Mouse (Mus musculus) heart, postnatal 14 days (tissue): ENCODE results near the gene Crocc. TPM values are rescaled to one million over a fixed set of nuclear protein-coding genes. Genes with fewer than 3 reads are reported as not detected.
A peak's percentile ranks its signal among the peaks of the same experiment; 100 is the strongest.

ENCODE experiments used
- DNase-seq, 2 experiments: peaks; one replicate each; pipeline ENCODE4 v3.0.0; 2021 to 2022
- intact Hi-C: fragments of 180-260 bp; cut with DNase I; formaldehyde crosslinking; loops from one replicate; pipeline ENCODE4 v1.15.1; 2025
- total RNA-seq, 2 experiments: library from RNA; stranded (reverse); gene quantifications; 2 replicates each; pipeline ENCODE4 v1.2.3; 2021

Gene Crocc
- total RNA-seq, 2 experiments from 2014 or later = 6.0 to 6.2 TPM

DNA sequence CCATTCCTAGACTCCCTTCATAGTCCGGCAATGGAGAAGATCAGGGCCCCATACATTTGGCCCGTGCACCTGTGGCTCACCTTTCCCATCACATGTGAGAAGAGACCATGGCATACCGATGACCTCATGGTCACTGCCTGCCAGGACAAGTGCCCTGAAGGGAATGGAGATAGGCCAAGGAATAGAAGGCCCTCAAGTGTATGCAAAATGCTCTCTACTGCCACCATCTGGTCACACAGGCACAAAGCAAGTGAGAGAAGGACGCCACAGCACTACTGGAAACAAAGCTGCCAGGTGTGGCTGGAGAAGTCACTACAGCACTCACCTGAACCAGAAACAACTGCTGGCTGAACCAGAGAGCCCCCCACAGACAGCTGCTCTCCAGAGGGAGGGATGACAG lies 9.4 kb upstream of the Crocc start:
- DNase-seq = peak; percentile 45 to 71
- intact Hi-C loops = loop anchor here (5.0 kb wide), 1 partner anchor 53 kb away; no protein-coding TSS in a partner anchor

DNA sequence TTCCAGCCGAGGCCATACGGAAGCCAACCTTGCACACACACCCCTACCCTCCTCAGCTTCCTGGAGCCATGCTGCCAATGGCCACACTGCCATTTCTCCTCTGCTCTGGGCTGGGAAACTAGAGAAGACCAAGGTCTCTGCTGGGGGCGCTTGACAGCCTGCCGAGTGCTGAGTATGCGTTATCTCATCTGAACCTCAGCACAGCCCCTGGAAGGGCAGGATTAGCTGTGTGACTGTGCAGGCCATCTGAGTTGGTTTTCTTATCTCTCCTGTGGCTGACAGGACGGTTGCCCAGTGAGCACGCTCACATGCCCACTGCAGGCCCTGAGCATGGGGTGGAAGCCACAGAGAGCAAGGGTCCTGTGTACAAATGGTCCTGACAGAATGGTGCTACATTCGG lies 8.3 kb upstream of the Crocc start:
- intact Hi-C loops = loop anchor here (5.0 kb wide), 1 partner anchor 54 kb away; no protein-coding TSS in a partner anchor
- DNase-seq = no peak

DNA sequence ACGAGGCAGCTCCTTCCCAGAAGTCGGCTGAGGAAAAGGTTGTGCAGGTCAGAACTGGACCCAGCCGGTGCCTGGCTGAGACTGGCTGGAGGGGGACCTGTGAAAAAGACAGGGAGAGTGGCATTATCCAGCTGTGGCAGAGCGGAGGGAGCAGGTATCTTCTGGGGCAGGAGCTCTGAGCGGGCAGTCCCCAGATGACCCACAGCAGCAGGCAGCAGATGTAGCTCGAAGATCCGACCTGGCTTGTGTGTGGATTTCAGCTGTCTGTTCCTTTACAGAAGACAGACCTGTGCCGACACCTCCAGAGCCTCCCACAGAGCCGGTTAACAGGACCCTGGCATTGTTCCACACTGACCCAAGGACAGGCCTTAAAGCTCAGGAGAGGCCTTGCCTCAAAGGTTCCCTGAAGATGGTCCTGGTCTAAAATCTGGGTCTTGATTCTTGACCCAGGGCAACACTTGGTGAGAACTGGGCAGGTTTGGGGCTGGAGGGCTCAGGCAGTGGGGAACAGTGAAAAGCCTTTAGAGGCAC lies 7.2 kb upstream of the Crocc start:
- no peak for DNase-seq
- intact Hi-C loops = loop anchor here (5.0 kb wide), 1 partner anchor 55 kb away; no protein-coding TSS in a partner anchor

DNA sequence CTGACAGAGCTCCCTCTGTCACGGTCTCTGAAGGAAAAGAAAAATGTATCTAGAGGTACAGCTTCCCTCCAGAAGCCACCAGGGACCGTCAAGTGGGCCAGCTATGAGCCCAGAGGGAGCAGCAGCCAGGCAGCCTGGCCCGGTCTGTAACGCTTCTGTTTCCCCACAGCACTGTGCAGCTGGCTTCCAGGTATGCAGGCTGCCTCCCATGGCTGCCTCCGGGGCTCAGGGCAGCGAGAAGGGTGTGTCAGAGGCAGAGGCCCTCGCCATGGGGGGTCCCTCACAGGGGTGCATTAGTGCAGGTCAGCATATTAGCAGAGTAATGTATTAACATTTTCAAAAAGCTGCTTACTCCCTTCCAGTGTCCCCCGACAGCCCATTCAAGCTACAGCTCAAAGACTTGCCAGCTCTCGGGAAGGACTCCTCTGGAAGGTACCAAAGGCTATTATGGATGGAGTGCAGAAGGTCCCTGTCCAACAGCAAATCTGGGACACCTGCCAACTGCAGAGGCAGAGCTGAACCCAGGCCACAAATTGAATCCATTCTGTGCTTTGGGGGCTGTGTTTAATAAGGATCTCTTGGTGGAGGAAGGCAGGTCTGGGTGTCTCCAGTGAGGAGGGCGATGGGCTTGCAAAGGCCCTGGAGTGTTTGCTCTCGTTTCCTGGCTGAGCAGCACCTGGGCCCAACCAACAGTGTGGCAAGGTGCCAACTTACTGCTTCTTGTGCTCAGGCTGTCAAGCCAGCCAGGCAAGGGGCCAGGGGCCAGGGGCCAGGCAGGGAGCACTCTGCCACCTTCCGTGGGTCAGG lies 6.6 kb upstream of the Crocc start:
- DNase-seq = peak; percentile 59 to 60
- intact Hi-C loops = loop anchor here (5.0 kb wide), 1 partner anchor 55 kb away; no protein-coding TSS in a partner anchor

GRCm38 (mm10) chr4:141065123-141065522 lies 4.8 kb upstream of the Crocc start:
- peak; percentile 78 to 84 for DNase-seq
- intact Hi-C loops = loop anchor here (1.0 to 5.0 kb wide), 2 partner anchors 21 to 57 kb away; no protein-coding TSS in a partner anchor

DNA sequence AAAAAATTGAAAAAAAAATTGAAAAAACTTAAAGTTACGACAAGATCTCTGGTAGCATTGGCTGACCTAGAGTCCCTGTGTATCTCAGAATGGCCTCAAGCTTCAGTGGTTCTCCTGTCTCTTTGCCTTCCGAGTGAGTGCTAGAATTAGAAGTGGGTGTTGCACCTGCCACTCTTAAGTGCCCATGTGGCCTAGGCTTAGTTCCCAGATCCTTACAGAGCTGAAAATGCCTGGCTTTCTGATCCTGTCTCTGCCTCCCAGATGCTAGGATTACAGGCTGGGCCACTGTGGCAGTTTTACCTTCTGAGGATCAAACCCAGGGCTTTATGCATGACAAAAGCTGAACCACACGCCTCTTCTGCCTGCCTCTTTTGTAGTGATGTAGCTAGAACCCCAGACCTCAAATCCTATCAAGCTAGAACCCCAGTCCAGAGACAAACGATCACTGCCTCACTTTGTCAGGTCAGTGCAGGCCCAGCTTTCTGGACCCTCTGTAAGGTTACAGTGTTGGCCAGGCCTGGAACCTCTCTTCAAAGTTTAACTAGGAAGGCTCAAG lies 3.8 kb upstream of the Crocc start:
- no peak for DNase-seq
- intact Hi-C loops = no loop called here

DNA sequence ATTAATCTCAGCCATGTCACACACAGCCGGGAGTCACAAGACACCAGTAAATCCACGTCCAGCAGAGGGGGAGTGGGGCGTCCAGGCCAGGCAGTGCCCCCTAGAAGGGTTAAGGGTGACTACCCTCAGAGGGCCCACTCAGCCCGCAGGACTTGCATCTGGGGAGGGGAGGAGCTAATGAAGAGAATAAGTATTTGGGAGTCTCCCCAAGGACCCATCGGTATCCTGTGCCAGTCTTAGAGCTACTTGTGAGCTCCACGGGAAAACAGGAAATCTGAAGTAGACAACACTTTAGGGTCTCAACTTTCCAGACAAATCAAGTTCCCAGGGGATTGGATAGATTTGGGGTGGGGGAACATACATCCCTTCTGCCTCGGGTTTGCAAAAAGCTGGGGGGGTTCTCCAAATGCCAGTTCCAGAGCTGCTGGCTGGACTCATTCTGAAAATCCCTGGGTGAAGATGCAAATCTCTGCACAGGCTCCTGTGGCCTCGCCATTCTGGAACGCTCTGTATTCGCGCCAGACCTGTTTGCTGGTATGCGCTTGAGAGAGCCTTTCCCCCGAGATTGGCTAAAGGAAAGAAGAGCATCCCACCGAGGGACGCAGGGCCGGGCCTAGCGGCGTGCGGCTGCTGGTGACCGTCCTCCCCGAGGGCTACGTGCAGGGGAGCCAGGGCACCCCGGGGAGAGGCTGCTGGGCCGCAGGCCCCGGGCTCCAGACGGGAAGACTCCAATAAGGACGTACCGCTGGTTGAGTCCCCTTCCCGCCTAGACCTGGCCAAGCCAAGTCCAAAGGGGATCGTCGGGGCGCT lies 529 bp downstream of the Crocc start:
- no peak for DNase-seq
- intact Hi-C loops = no loop called here

DNA sequence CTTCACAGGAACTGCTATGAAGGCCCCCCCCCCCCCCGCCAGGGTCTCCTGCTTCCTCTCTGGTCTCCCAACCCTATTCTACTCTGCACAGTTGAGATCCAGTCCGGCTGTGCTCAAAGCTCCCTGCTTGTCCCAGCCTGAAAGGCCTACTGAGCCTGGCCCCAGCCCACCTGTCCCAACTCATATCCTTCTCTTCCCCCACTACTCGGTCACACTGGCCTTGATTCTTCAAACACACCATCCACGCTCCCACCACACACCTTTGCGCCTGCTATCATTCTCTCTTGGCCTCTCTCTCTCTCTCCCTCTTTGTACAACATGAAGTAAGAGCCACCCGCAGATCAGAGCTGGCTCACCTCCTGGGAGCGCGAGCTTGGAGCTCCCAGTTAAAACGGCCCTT lies 1.5 kb downstream of the Crocc start:
- intact Hi-C loops = no loop called here
- no peak for DNase-seq

DNA sequence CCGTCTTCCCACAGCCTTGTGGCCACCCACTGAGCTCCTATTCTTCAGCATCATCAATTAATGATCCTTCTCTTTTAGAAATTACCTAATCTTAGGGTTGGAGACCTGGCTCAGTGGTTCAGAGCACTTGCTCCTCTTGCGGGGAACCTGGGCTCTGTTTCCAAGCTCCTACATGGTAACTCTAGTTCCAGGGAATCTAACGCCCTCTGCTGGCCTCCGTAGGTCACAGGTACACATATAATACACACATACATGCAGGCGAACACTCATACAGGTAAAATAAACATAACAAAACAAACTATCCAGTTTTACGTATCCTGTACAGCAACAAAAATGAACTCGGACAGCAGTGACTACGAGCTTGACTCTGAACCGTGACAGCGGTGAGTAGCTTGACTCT lies 3.4 kb downstream of the Crocc start:
- intact Hi-C loops = no loop called here
- DNase-seq = no peak

GRCm38 (mm10) chr4:141053568-141054161 lies 6.7 kb downstream of the Crocc start:
- intact Hi-C loops = no loop called here
- DNase-seq = no peak

DNA sequence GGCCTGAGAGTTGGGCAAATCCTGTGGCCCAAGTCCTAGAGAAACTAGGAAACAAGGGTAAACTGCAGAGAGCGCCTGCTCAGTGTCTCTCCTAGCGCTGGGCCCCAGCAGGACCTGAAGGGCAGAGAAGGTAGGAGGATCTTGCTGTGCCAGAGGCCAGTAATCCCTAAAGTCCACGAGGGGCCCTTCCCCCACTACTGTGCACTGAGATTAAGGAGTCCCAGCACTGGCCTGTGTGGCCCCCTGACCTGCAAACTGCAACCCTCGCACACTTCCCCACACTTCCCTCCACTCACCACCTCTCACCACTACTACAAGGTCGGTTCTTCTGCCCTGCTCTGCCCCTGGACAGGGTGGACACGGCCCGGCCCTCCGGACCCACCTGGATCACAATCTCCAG lies 7.2 kb downstream of the Crocc start:
- intact Hi-C loops = no loop called here

DNA sequence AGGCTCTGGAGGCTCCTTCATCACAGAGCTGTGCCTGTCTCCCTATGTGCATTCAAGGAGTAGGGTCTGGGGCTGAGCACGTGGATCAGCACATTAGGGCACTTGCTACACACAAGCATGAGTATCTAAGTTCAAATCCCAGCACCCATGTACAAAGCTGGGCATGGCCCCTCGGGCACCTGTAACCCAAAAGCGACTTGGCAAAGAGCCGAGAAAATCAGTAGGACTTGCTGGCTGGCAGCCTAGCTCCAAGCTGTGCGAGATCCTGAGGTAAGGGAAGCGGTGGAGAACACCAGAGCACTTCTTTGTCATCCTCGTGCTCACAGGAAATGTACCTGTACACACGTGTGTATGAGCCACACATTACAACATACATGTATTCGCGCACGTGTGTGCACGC lies 7.9 kb downstream of the Crocc start:
- no peak for DNase-seq

More for the DNA sequence above, 7.2 kb downstream of the Crocc start:
- no peak for DNase-seq

DNA sequence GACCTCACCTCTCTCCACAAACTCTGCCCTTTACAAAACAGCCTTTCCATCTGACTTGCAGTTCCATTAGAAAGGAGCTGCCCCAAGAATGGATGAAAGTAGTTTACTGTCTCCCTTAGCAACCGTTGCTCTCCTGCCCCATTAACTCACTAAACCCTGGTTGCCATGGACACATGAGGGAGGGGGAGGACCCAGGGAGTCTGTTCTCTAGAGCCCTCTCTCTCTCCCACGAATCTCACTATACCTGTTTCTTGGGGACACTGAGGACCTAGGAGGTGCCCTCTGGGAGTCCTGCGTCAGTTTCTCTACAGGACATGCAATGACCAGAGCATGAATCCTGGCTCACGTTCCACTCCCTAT lies 10.9 kb downstream of the Crocc start:
- DNase-seq = no peak
- intact Hi-C loops = no loop called here

More for the DNA sequence above, 7.9 kb downstream of the Crocc start:
- intact Hi-C loops = no loop called here

- intact Hi-C loops = no loop called here
- DNase-seq = no peak
Observed at GRCm38 (mm10) chr4:141048810-141049475, 11.4 kb downstream of the Crocc start.

- peak; percentile 65 to 76 for DNase-seq
Observed at GRCm38 (mm10) chr4:141044816-141045215, 15.5 kb downstream of the Crocc start.

GRCm38 (mm10) chr4:141041117-141041516 lies 19.2 kb downstream of the Crocc start:
- no peak for DNase-seq
- intact Hi-C loops = no loop called here

More at GRCm38 (mm10) chr4:141044816-141045215, 15.5 kb downstream of the Crocc start:
- intact Hi-C loops = loop anchor here (1.0 kb wide), 1 partner anchor 20 kb away; no protein-coding TSS in a partner anchor

DNA sequence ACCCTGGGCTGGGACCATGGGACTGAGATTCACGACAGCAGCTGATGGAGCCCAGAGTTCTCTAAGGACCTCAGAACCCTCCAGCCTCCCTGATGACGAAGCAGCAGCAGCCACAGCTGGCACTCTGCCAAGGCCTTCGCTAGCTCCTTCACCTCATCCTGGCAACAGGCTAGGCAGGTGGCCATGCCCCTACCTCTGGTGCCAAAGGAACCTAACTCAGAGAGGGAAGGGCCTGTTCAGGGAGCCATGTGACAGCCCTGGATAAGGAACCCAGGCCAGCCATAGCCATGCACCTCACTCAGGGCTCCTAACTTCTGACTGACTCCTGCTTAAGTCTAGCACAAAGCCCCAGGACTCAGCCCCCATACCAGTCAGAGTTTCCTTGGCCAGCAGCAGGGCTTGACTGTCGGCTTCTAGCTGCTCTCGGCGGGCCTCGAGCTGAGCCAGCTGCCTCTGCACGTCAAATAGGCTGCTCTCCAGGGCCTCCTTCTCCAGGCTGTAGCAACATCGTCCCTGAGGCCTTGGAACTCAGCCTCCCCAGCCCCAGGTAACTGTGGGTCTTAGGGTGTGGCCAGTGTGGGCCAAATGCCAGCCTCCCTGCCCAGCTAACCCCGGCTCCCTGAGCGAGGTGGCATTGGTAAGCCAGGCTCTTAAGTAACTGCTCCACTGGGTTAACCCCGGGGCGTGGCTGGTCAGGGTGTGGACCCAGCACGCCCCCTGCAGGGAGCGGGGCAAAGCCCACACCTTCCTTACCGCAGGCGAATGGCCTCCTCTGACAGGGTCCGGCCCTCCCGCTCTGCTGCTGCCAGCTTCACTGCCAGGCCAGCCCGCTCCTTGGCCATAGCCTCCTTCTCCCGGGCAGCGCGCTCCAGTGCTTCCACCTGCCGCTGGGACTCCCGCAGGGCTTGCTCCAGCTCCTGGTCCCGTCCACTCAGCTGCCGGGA lies 26.5 kb downstream of the Crocc start:
- DNase-seq = no peak
- intact Hi-C loops = loop anchor here (5.0 kb wide), 1 partner anchor 247 kb away; no protein-coding TSS in a partner anchor

- DNase-seq = peak; percentile 82 to 88
- intact Hi-C loops = loop anchor here (1.0 to 5.0 kb wide), 2 partner anchors 67 to 244 kb away; no protein-coding TSS in a partner anchor
Observed at GRCm38 (mm10) chr4:141031733-141032132, 28.6 kb downstream of the Crocc start.
